Mouse (Mus musculus): ENCODE measurements at regions not wholly inside any gene's neighbourhood (a gene's known extent, or its start where the extent isn't known, plus 50 kb on each side); places are given as distances from the start of the nearest gene placed in this dataset.

GRCm38 (mm10) chr19:36237751-36238150, 110.4 kb upstream of the Pcgf5 start:
- no peak for TF ChIP-seq POLR2A (IDR thresholded peaks at IDR 0.05; ENCODE audit: insufficient read length, low read depth)
- no peak for TF ChIP-seq MAX (IDR thresholded peaks at IDR 0.05; ENCODE audit: low read depth)
- TF ChIP-seq MYOG (IDR thresholded peaks at IDR 0.05; ENCODE audit: control insufficient read depth in 1 of 3, insufficient read depth in 1 of 3, insufficient read length in 2 of 3, low read depth in 2 of 3): no peak
- no peak for TF ChIP-seq CEBPB (IDR thresholded peaks at IDR 0.05; ENCODE audit: insufficient read depth, poor library complexity, severe bottlenecking)
- no peak for TF ChIP-seq POLR2AphosphoS2 (IDR thresholded peaks at IDR 0.05; ENCODE audit: insufficient read length, low read depth)
- no peak for TF ChIP-seq MYOD1 (IDR thresholded peaks at IDR 0.05; ENCODE audit: control insufficient read depth in 1 of 3, insufficient read length in 2 of 3, low read depth in 2 of 3)
